Mouse (Mus musculus): ENCODE measurements around the gene Gm9844. TPM values are rescaled to one million over a fixed set of nuclear protein-coding genes. Genes with fewer than 3 reads are reported as not detected.
A peak's percentile ranks its signal among the peaks of the same experiment; 100 is the strongest.
"Not testable (repeated sequence)": the region's sequence is repeated elsewhere in the genome, so short reads cannot be mapped to it uniquely, and the experiment has no call there.

Gene Gm9844
- 29.8 and 31.0 TPM in 2 replicates for polyA plus RNA-seq (2015; fragmentation: Nextera tagmentation; extraction: Ambion mirVana)

DNA sequence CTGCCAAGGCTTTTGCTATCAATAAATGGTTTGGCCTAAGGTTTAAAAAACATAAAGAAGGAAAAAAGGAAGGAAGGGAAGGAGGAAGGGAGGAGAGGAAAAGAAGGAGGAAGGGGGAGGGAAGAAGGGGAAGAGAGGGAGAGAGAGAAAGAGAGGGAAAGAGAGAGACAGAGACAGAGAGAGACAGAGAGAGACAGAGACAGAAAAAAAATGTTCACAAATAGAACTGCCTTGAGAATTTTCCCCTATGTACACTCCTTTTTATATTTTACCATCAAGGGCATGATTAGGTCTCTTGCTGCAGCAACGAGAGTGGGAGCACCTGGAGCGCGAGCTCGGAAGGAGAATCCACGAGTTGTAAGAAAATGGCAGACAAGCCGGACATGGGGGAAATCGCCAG is at the start of gene Gm9844:
Gene Gm9844, plus strand, starts transcription at position 301 of the 400 bp plus-strand sequence.
- 86% methylated on average over 7 of the region's 7 CpGs for WGBS
- H3K9ac ChIP-seq: no peak within 1 kb of the TSS
- H3K4me2 ChIP-seq: no peak within 1 kb of the TSS
- no peak within 1 kb of the TSS for H3K4me3 ChIP-seq
- no peak within 1 kb of the TSS for H3K27ac ChIP-seq
- H3K4me1 ChIP-seq: 0 out of 2 replicates have a peak, but pooled peaks cover 1% of the 10 kb centered on the region
- no peaks in the 10 kb centered on the region for H3K9me3 ChIP-seq (replicated peaks)
- H3K27me3 ChIP-seq: no peaks in the 10 kb centered on the region
- H3K36me3 ChIP-seq (ENCODE audit: poor library complexity, severe bottlenecking): no peaks in the 10 kb centered on the region
- ATAC-seq: no peak

DNA sequence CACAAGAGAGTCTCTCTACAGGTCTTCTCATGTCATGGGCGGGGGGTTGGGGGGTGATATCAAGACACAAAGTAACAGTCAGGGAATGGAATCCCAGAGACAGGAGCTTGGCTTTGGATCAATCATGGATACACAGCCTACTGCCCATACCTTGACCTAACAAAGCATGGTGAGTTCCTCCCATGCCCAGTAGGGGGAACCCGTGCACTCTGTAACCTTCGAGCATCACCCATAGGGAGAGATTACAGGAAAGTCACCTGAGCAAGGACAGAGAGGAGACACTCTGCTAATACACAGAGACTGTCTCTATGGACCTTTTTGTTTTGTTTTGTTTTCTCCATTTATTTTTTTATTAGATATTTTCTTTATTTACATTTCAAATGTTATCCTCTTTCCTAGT is 44.5 kb upstream of the Gm9844 start:
- peak; percentile 57; the same call in 1 of the 2 replicates for ATAC-seq
- no peaks in the 10 kb centered on the region for H3K27me3 ChIP-seq
- 1% methylated on average over 3 of the region's 3 CpGs for WGBS

DNA sequence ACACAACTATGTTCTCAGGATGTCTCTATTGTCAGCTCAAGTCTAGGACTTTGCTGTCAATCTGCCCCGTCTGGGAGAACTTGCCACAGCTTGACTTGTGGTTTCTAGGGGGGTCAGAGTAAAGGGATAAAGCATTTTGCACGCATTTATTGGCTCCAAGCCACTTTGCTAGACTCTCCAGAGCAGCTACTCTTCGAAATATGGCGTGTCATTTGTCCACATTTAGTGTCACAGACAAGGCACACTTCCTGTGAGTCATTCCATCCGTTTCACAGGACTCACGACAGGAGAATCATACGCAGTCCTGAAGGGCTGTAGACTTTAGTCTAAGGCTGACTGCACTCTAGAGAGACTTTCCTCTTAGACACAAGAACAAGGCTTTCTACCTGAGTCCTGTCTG is 37.6 kb upstream of the Gm9844 start:
- no peaks in the 10 kb centered on the region for H3K4me1 ChIP-seq
- no peaks in the 10 kb centered on the region for H3K27me3 ChIP-seq
- H3K36me3 ChIP-seq (ENCODE audit: poor library complexity, severe bottlenecking): no peaks in the 10 kb centered on the region
- H3K4me3 ChIP-seq: no peak overlapping the region
- H3K4me2 ChIP-seq: no peak overlapping the region
- no peaks in the 10 kb centered on the region for H3K9me3 ChIP-seq (replicated peaks)
- no peak for ATAC-seq
- no peak overlapping the region for H3K9ac ChIP-seq
- 74% methylated on average over 7 of the region's 7 CpGs for WGBS
- no peak overlapping the region for H3K27ac ChIP-seq

More for the DNA sequence above, 44.5 kb upstream of the Gm9844 start:
- Histone ChIP-seq H3K27ac (no peak overlapping the region), H3K4me2 (no peak overlapping the region), H3K36me3 (ENCODE audit: poor library complexity, severe bottlenecking) (no peaks in the 10 kb centered on the region), H3K9ac (no peak overlapping the region), H3K4me1 (no peaks in the 10 kb centered on the region), H3K9me3 (replicated peaks) (no peaks in the 10 kb centered on the region), H3K4me3 (no peak overlapping the region)

GRCm38 (mm10) chr7:24827181-24827580 is 34.8 kb upstream of the Gm9844 start:
- no peaks in the 10 kb centered on the region for H3K36me3 ChIP-seq (ENCODE audit: poor library complexity, severe bottlenecking)
- H3K4me1 ChIP-seq: no peaks in the 10 kb centered on the region
- WGBS: 96% methylated on average over 4 of the region's 4 CpGs
- no peak overlapping the region for H3K4me2 ChIP-seq
- H3K9ac ChIP-seq: no peak overlapping the region
- no peak overlapping the region for H3K27ac ChIP-seq
- ATAC-seq: no peak
- no peaks in the 10 kb centered on the region for H3K9me3 ChIP-seq (replicated peaks)
- no peaks in the 10 kb centered on the region for H3K27me3 ChIP-seq
- no peak overlapping the region for H3K4me3 ChIP-seq

DNA sequence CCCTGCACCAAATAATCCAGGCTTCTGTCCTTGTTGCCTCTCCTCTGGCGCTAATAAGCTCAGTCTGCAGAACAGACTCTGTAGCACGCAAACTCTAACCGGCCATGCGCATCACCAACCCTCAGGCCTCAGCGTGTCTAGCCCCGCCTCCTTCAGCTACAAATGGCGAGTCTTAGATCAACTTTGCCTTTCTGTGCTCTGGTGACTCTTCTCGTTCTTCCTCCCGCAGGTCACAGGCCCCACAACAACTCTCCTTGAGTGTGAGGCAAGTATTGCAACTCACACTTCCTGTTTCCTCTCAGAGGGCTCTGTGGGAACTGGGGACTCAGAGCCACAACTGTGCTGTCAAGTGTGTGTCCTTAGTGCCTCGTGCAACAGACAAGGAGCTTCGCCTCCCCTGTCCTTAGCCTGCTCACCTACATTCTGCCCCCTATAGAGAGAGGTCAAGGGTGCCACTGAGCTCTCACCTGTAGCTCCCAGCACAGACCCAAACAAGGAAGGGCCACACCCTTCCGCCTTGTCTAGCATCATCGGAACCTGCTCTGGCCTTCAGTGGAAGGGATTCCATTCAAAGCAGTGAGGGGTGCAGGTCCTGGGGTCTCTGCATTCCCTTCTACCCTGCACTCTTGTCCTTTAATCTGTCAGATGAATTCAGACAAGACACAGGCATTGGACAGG is 23.1 kb upstream of the Gm9844 start:
- ATAC-seq; H3K9me3 ChIP-seq (replicated peaks): not testable (repeated sequence)
- WGBS: 70% methylated on average over 13 of the region's 13 CpGs

DNA sequence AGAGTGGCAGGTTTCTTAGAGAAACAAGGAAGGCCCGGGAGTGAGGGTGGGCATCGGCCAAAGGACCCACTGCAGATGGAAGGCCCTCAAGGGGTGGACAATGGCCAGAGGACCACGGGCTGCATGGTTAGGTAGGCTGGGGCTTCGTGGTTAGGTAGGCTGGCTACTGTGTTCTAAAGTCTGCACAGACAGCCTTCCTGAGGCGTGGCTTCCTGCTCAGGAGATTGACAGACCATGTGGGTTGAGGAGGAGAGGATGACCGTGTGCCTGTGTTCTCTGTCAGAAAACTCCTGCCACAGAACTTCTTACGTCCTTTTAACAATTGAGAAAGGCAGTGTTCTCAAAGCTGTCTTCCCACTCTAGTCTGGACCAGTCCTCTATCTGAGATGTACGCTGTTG is 22.6 kb upstream of the Gm9844 start:
- WGBS: 80% methylated on average over 8 of the region's 8 CpGs
- Histone ChIP-seq H3K9me3 (replicated peaks) (no peaks in the 10 kb centered on the region), H3K9ac (no peak overlapping the region), H3K4me3 (no peak overlapping the region), H3K4me1 (no peaks in the 10 kb centered on the region), H3K27ac (no peak overlapping the region), H3K36me3 (ENCODE audit: poor library complexity, severe bottlenecking) (no peaks in the 10 kb centered on the region), H3K27me3 (no peaks in the 10 kb centered on the region), H3K4me2 (no peak overlapping the region)
- ATAC-seq: no peak

More for the DNA sequence above, 23.1 kb upstream of the Gm9844 start:
- not testable (repeated sequence) for H3K36me3 ChIP-seq (ENCODE audit: poor library complexity, severe bottlenecking); H3K27ac ChIP-seq; H3K27me3 ChIP-seq; H3K4me3 ChIP-seq; H3K4me1 ChIP-seq; H3K9ac ChIP-seq; H3K4me2 ChIP-seq

- no peaks in the 10 kb centered on the region for H3K9me3 ChIP-seq (replicated peaks)
- WGBS: 58% methylated on average over 3 of the region's 3 CpGs
- no peak overlapping the region for H3K4me2 ChIP-seq
- no peaks in the 10 kb centered on the region for H3K27me3 ChIP-seq
- ATAC-seq: no peak
- H3K27ac ChIP-seq: no peak overlapping the region
- no peak overlapping the region for H3K9ac ChIP-seq
- no peak overlapping the region for H3K4me3 ChIP-seq
- H3K4me1 ChIP-seq: no peaks in the 10 kb centered on the region
- no peaks in the 10 kb centered on the region for H3K36me3 ChIP-seq (ENCODE audit: poor library complexity, severe bottlenecking)
Observed at GRCm38 (mm10) chr7:24840331-24840730, 21.7 kb upstream of the Gm9844 start.

DNA sequence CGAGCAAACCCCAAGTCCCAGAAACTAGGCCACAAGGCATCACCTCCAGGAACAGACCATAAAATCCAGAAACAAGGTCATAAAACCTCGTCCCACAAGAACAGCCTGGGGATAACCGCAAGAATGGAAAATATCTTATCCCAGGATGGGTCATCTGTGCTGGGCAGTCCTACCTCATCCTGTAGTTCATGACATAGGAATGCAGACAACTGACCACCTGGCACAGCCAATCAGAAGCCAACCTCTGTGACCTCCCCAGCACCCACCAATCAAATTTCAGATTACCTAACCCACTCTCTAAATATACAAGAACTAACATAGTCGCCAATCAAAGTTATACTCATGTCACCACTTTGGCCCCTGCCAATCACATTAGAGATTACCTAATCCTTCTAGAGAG is 21.0 kb upstream of the Gm9844 start:
- Histone ChIP-seq H3K4me2 (no peak overlapping the region), H3K27me3 (no peaks in the 10 kb centered on the region), H3K9ac (no peak overlapping the region), H3K4me3 (no peak overlapping the region), H3K9me3 (replicated peaks) (no peaks in the 10 kb centered on the region), H3K4me1 (no peaks in the 10 kb centered on the region), H3K36me3 (ENCODE audit: poor library complexity, severe bottlenecking) (no peaks in the 10 kb centered on the region), H3K27ac (no peak overlapping the region)
- ATAC-seq: no peak
- WGBS: 66% methylated on average over 4 of the region's 4 CpGs

- no peak overlapping the region for H3K9ac ChIP-seq
- WGBS: 43% methylated on average over 5 of the region's 5 CpGs
- no peak for ATAC-seq
Observed at GRCm38 (mm10) chr7:24844144-24844543, 17.9 kb upstream of the Gm9844 start.

GRCm38 (mm10) chr7:24845181-24845580 is 16.8 kb upstream of the Gm9844 start:
- no peak overlapping the region for H3K27ac ChIP-seq
- 0 out of 2 replicates have a peak, but pooled peaks cover 5% of the 10 kb centered on the region for H3K4me1 ChIP-seq
- ATAC-seq: no peak
- H3K4me3 ChIP-seq: no peak overlapping the region
- 83% methylated on average over 9 of the region's 9 CpGs for WGBS
- H3K4me2 ChIP-seq: no peak overlapping the region
- H3K9ac ChIP-seq: no peak overlapping the region
- H3K27me3 ChIP-seq: no peaks in the 10 kb centered on the region
- no peaks in the 10 kb centered on the region for H3K36me3 ChIP-seq (ENCODE audit: poor library complexity, severe bottlenecking)
- H3K9me3 ChIP-seq (replicated peaks): no peaks in the 10 kb centered on the region

More at GRCm38 (mm10) chr7:24844144-24844543, 17.9 kb upstream of the Gm9844 start:
- Histone ChIP-seq H3K36me3 (ENCODE audit: poor library complexity, severe bottlenecking) (no peaks in the 10 kb centered on the region), H3K27me3 (no peaks in the 10 kb centered on the region), H3K27ac (no peak overlapping the region), H3K9me3 (replicated peaks) (no peaks in the 10 kb centered on the region), H3K4me2 (no peak overlapping the region), H3K4me3 (no peak overlapping the region), H3K4me1 (0 out of 2 replicates have a peak, but pooled peaks cover 5% of the 10 kb centered on the region)

DNA sequence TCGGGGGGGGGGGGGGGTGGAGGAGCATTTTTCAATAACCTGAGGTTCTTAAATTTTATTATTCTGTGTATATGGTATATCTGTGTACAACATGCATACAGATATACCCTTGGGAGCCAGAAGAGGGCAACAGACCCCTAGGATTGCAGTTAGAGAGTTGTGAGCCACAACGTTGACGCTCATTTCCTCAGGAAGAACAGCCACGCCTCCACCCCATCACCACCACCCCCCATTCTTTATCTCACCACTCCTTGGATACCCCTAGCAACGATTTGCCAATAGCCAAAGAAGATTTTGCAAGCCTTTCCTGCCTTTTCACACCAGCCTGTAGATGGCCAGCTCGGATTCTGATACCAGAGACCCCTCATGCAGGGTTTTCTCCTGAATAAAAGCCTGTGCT is 16.3 kb upstream of the Gm9844 start:
- Histone ChIP-seq H3K4me1 (0 out of 2 replicates have a peak, but pooled peaks cover 5% of the 10 kb centered on the region), H3K36me3 (ENCODE audit: poor library complexity, severe bottlenecking) (no peaks in the 10 kb centered on the region), H3K27me3 (no peaks in the 10 kb centered on the region), H3K4me3 (no peak overlapping the region), H3K4me2 (no peak overlapping the region), H3K9me3 (replicated peaks) (no peaks in the 10 kb centered on the region), H3K9ac (no peak overlapping the region), H3K27ac (no peak overlapping the region)
- WGBS: 4% methylated on average over 6 of the region's 6 CpGs
- ATAC-seq: no peak

GRCm38 (mm10) chr7:24846576-24846975 is 15.4 kb upstream of the Gm9844 start:
- not testable (repeated sequence) for H3K4me3 ChIP-seq; H3K27me3 ChIP-seq; H3K9ac ChIP-seq; H3K4me2 ChIP-seq; H3K9me3 ChIP-seq (replicated peaks); H3K27ac ChIP-seq; H3K36me3 ChIP-seq (ENCODE audit: poor library complexity, severe bottlenecking); ATAC-seq; H3K4me1 ChIP-seq
- WGBS: 23% methylated on average over 2 of the region's 2 CpGs

DNA sequence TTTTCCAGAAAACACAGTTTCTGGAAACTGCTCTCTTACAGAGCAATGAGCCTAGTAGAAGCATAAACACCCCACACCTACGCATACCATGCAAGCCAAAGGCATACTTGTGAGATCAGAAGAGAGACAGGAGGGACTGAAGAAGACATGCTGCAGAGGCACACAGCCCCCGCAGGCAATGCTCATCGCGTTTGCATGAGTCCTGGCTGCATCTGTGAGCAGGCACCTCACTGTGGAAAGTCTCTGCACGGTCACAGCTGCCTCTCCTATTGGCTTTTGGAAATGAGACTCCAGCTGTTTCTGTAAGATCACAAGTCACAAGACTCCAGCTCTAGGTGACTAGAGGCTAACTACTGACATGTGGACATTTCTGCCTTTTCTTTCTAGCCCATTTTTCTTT is 11.9 kb upstream of the Gm9844 start:
- no peak for ATAC-seq
- Histone ChIP-seq H3K4me1 (0 out of 2 replicates have a peak, but pooled peaks cover 5% of the 10 kb centered on the region), H3K27me3 (no peaks in the 10 kb centered on the region), H3K9me3 (replicated peaks) (no peaks in the 10 kb centered on the region), H3K4me3 (no peak overlapping the region), H3K27ac (no peak overlapping the region), H3K4me2 (no peak overlapping the region), H3K36me3 (ENCODE audit: poor library complexity, severe bottlenecking) (no peaks in the 10 kb centered on the region), H3K9ac (no peak overlapping the region)
- WGBS: 23% methylated on average over 5 of the region's 5 CpGs

Measured in forebrain, embryonic 13.5 days (tissue).